Mouse (Mus musculus): ENCODE measurements around the gene Asic3.

Gene Asic3

GRCm38 (mm10) chr5:24381988-24382387 is 31.2 kb upstream of the Asic3 start:
- no peak for DNase-seq (ENCODE audit: low read depth, low spot score)
- Histone ChIP-seq H3K36me3 (ENCODE audit: control insufficient read depth, insufficient read depth, low read length, poor library complexity, severe bottlenecking) (no peaks in the 10 kb centered on the region), H3K27me3 (ENCODE audit: control insufficient read depth, insufficient read depth, low read length, poor library complexity, severe bottlenecking) (no peaks in the 10 kb centered on the region)

- Histone ChIP-seq H3K27me3 (ENCODE audit: control insufficient read depth, insufficient read depth, low read length, poor library complexity, severe bottlenecking) (no peaks in the 10 kb centered on the region), H3K36me3 (ENCODE audit: control insufficient read depth, insufficient read depth, low read length, poor library complexity, severe bottlenecking) (no peaks in the 10 kb centered on the region)
- peak; percentile 96 for DNase-seq (ENCODE audit: low read depth, low spot score)
These were observed 29.9 kb upstream of the Asic3 start for GRCm38 (mm10) chr5:24383026-24383859.

- Histone ChIP-seq H3K36me3 (ENCODE audit: control insufficient read depth, insufficient read depth, low read length, poor library complexity, severe bottlenecking) (no peaks in the 10 kb centered on the region), H3K27me3 (ENCODE audit: control insufficient read depth, insufficient read depth, low read length, poor library complexity, severe bottlenecking) (no peaks in the 10 kb centered on the region)
- DNase-seq (ENCODE audit: low read depth, low spot score) = peak; percentile 66
These were observed 28.8 kb upstream of the Asic3 start for GRCm38 (mm10) chr5:24384407-24384806.

GRCm38 (mm10) chr5:24385374-24385773 is 27.8 kb upstream of the Asic3 start:
- DNase-seq (ENCODE audit: low read depth, low spot score) = no peak
- H3K36me3 ChIP-seq (ENCODE audit: control insufficient read depth, insufficient read depth, low read length, poor library complexity, severe bottlenecking) = no peaks in the 10 kb centered on the region

GRCm38 (mm10) chr5:24385887-24386550 is 27.2 kb upstream of the Asic3 start:
- no peaks in the 10 kb centered on the region for H3K27me3 ChIP-seq (ENCODE audit: control insufficient read depth, insufficient read depth, low read length, poor library complexity, severe bottlenecking)
- no peaks in the 10 kb centered on the region for H3K36me3 ChIP-seq (ENCODE audit: control insufficient read depth, insufficient read depth, low read length, poor library complexity, severe bottlenecking)
- DNase-seq (ENCODE audit: low read depth, low spot score) = no peak

More at GRCm38 (mm10) chr5:24385374-24385773, 27.8 kb upstream of the Asic3 start:
- no peaks in the 10 kb centered on the region for H3K27me3 ChIP-seq (ENCODE audit: control insufficient read depth, insufficient read depth, low read length, poor library complexity, severe bottlenecking)

GRCm38 (mm10) chr5:24387264-24388241 is 25.6 kb upstream of the Asic3 start:
- Histone ChIP-seq H3K36me3 (ENCODE audit: control insufficient read depth, insufficient read depth, low read length, poor library complexity, severe bottlenecking) (no peaks in the 10 kb centered on the region), H3K27me3 (ENCODE audit: control insufficient read depth, insufficient read depth, low read length, poor library complexity, severe bottlenecking) (no peaks in the 10 kb centered on the region)
- DNase-seq (ENCODE audit: low read depth, low spot score) = peak; percentile 24

GRCm38 (mm10) chr5:24388246-24388915 is 24.8 kb upstream of the Asic3 start:
- H3K36me3 ChIP-seq (ENCODE audit: control insufficient read depth, insufficient read depth, low read length, poor library complexity, severe bottlenecking) = no peaks in the 10 kb centered on the region
- no peaks in the 10 kb centered on the region for H3K27me3 ChIP-seq (ENCODE audit: control insufficient read depth, insufficient read depth, low read length, poor library complexity, severe bottlenecking)
- no peak for DNase-seq (ENCODE audit: low read depth, low spot score)

GRCm38 (mm10) chr5:24389011-24389657 is 24.1 kb upstream of the Asic3 start:
- peak; percentile 23 for DNase-seq (ENCODE audit: low read depth, low spot score)
- H3K27me3 ChIP-seq (ENCODE audit: control insufficient read depth, insufficient read depth, low read length, poor library complexity, severe bottlenecking) = no peaks in the 10 kb centered on the region
- H3K36me3 ChIP-seq (ENCODE audit: control insufficient read depth, insufficient read depth, low read length, poor library complexity, severe bottlenecking) = no peaks in the 10 kb centered on the region

GRCm38 (mm10) chr5:24389658-24390020 is 23.6 kb upstream of the Asic3 start:
- H3K36me3 ChIP-seq (ENCODE audit: control insufficient read depth, insufficient read depth, low read length, poor library complexity, severe bottlenecking) = no peaks in the 10 kb centered on the region
- no peak for DNase-seq (ENCODE audit: low read depth, low spot score)
- H3K27me3 ChIP-seq (ENCODE audit: control insufficient read depth, insufficient read depth, low read length, poor library complexity, severe bottlenecking) = no peaks in the 10 kb centered on the region

- Histone ChIP-seq H3K27me3 (ENCODE audit: control insufficient read depth, insufficient read depth, low read length, poor library complexity, severe bottlenecking) (no peaks in the 10 kb centered on the region), H3K36me3 (ENCODE audit: control insufficient read depth, insufficient read depth, low read length, poor library complexity, severe bottlenecking) (no peaks in the 10 kb centered on the region)
- no peak for DNase-seq (ENCODE audit: low read depth, low spot score)
These were observed 21.3 kb upstream of the Asic3 start, which contains the start of gene Atg9b for GRCm38 (mm10) chr5:24391864-24392263. TSS of gene Atg9b (minus strand) at chr5:24392143.

GRCm38 (mm10) chr5:24392724-24393123 is 20.5 kb upstream of the Asic3 start:
- H3K36me3 ChIP-seq (ENCODE audit: control insufficient read depth, insufficient read depth, low read length, poor library complexity, severe bottlenecking) = no peaks in the 10 kb centered on the region
- H3K27me3 ChIP-seq (ENCODE audit: control insufficient read depth, insufficient read depth, low read length, poor library complexity, severe bottlenecking) = no peaks in the 10 kb centered on the region
- no peak for DNase-seq (ENCODE audit: low read depth, low spot score)

- DNase-seq (ENCODE audit: low read depth, low spot score) = peak; percentile 93
These were observed 19.7 kb upstream of the Asic3 start, which contains the start of gene Abcb8 for GRCm38 (mm10) chr5:24393392-24393997. TSS of gene Abcb8 (plus strand) at chr5:24393663.

GRCm38 (mm10) chr5:24394165-24394894 is 18.9 kb upstream of the Asic3 start:
- no peaks in the 10 kb centered on the region for H3K27me3 ChIP-seq (ENCODE audit: control insufficient read depth, insufficient read depth, low read length, poor library complexity, severe bottlenecking)
- no peaks in the 10 kb centered on the region for H3K36me3 ChIP-seq (ENCODE audit: control insufficient read depth, insufficient read depth, low read length, poor library complexity, severe bottlenecking)
- DNase-seq (ENCODE audit: low read depth, low spot score) = peak; percentile 97

More at GRCm38 (mm10) chr5:24393392-24393997, 19.7 kb upstream of the Asic3 start, which contains the start of gene Abcb8:
- no peaks in the 10 kb centered on the region for H3K27me3 ChIP-seq (ENCODE audit: control insufficient read depth, insufficient read depth, low read length, poor library complexity, severe bottlenecking)
- no peaks in the 10 kb centered on the region for H3K36me3 ChIP-seq (ENCODE audit: control insufficient read depth, insufficient read depth, low read length, poor library complexity, severe bottlenecking)
